Mouse (Mus musculus): ENCODE results near the gene Immp2l.

DNA sequence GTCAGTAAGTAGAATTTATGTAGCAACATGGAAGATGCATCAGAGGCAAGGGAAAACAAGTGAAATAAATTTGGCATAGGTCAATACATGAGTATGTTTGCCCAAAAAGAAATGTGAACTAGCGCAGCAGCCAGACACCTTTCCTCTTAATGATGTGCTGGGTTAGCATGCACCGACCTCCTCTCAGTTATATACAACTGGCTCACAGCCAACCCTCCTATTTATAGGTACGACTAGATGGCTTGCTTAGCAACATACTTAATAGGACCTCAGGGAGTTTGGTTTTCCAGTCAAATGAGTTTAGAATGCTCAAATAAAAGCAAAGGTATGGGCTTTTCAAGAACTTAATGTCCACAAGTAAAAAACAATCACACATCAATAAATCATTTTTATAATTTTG, 385.5 kb downstream of the Immp2l start:
- TF ChIP-seq POLR2AphosphoS2 (IDR thresholded peaks at IDR 0.05; ENCODE audit: insufficient read length, low read depth) (no peak), USF1 (IDR thresholded peaks at IDR 0.05; ENCODE audit: low read depth) (no peak), POLR2A (IDR thresholded peaks at IDR 0.05; ENCODE audit: insufficient read length, low read depth) (no peak), REST (IDR thresholded peaks at IDR 0.05; ENCODE audit: insufficient read depth, insufficient read length) (no peak), TCF12 (IDR thresholded peaks at IDR 0.05; ENCODE audit: insufficient read depth, poor library complexity, severe bottlenecking) (no peak), TCF3 (IDR thresholded peaks at IDR 0.05; ENCODE audit: insufficient read length, low read depth) (no peak), MYOG (IDR thresholded peaks at IDR 0.05; ENCODE audit: control insufficient read depth in 1 of 3, insufficient read depth in 1 of 3, insufficient read length in 2 of 3, low read depth in 2 of 3) (no peak), E2F4 (IDR thresholded peaks at IDR 0.05; ENCODE audit: insufficient read depth) (no peak)

Data from myocyte (in vitro differentiated cells).